Mouse (Mus musculus) bone marrow macrophage, adult 2 months (primary cell): ENCODE data around the gene Fam120b.

Experiments
- CTCF ChIP-seq: IDR thresholded peaks from 2 replicates; pipeline ENCODE4 v1.5.1; 2012; ENCODE audit warnings: low read depth, mild to moderate bottlenecking, low read length, moderate library complexity
- POLR2A ChIP-seq: IDR thresholded peaks from 2 replicates; pipeline ENCODE4 v1.6.1; 2012; ENCODE audit warnings: mild to moderate bottlenecking, low read depth, low read length, borderline replicate concordance

DNA sequence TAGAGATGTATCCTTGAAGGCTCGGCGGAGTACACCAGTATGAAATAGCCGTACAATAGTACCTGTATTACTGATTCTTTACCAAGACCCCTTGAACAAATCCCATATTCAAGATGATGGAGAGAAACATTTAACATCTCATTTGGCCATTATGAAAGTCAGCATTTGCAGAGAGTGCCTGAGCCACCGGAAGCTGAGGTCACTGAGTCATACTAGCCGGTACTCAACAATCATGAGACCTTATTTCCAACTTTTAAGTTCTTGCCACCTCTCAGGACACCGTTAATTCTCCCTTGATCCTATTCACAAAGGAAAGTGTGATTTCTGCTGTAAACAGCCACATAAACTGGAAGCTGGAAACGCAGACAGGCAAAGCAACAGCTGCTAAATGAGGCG is 44.1 kb downstream of the Fam120b start:
- TF ChIP-seq CTCF (no peak), POLR2A (no peak)
